Mouse (Mus musculus) gastrocnemius, postnatal 14 days (tissue): Measurements from ENCODE around the gene Vwa3b. TPM values are rescaled to one million over a fixed set of nuclear protein-coding genes. Genes with fewer than 3 reads are reported as not detected.
A peak's percentile ranks its signal among the peaks of the same experiment; 100 is the strongest.

Source experiments
- DNase-seq: peaks from one replicate; pipeline ENCODE4 v3.0.0; 2021; ENCODE audit warnings: mixed read lengths
- intact Hi-C: fragments of 180-260 bp; cut with DNase I; formaldehyde crosslinking; loops from one replicate; pipeline ENCODE4 v1.15.1; 2025; ENCODE audit warnings: low total_unique reads
- long read RNA-seq, 2 experiments: library from polyadenylated mRNA; stranded (forward); transcript quantifications; one replicate each; pipeline ENCODE4 v2.0.0; 2021
- total RNA-seq, 2 experiments: library from RNA; stranded (reverse); gene quantifications; 2 replicates each; pipeline ENCODE4 v1.2.3; 2021

Gene Vwa3b
- 10 to 100 TPM; 33.1 to 41.0 TPM for total RNA-seq
- long read RNA-seq, experiment 1, partial matches to known transcripts: 10 of 17 reads
- long read RNA-seq, experiment 1, other reads (novel, unspliced or antisense): 7 of 17 reads
- long read RNA-seq, experiment 2, partial matches to known transcripts: 5 of 14 reads
- long read RNA-seq, experiment 2, other reads (novel, unspliced or antisense): 9 of 14 reads

DNA sequence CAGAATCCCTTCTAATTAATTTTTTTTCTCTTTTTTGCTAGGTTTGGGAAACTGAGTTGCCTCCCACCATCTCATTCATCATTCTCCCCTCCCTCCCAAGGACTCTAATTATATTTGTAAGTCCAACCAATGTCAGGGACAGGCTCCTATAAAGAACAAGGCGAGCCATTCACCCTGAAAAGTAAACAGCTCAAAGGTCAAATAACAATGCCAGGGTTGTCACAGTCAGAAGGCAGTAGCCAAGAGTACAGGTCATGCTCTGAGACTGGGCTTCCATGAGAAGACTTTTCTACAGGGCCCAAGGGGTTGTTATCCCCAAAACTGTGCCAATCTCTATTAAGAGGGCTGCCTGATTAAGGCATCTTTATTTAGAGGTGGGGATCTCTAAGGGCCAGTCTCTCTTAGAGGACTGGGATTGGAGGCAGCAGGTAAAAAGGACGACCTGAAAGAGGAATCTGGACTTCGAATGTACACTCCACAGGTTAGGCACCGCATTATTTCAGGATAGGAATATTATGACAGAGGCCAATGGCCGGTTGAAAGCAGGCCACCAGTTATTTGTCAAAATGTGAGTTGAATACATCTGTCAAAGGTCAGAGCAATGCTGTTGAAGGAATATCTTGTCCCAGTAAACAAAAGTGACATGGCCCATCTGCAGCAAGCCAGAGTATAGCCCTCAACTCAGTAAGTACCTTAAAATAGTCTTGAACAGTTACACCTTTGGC lies at the start of gene Vwa3b:
Gene Vwa3b, plus strand, starts transcription at position 635 of the 725 bp plus-strand sequence.
- no peak for DNase-seq
- intact Hi-C loops: no loop called here

DNA sequence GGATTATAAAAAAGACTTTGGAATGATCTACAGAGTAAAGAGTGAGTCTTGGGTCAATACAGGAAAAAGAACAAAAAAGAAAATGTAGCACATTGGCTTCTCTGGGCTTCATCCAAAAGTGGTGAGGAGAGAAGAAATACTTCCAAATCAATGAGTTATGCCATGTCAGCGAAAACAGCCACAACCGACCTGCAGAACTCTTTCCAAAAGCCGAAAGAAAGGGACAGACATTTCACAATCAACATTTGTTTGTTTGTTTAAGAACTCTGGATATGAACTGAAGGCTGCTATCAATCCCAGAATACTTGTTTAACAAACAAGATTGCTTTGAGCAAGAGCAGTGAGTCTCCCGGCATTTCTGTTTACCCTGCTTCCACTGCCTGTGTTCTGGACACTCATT lies 49.6 kb upstream of the Vwa3b start:
- DNase-seq: no peak

GRCm38 (mm10) chr1:36982191-36982961 lies 44.0 kb upstream of the Vwa3b start:
- DNase-seq: no peak
- intact Hi-C loops: no loop called here

More for the DNA sequence above, 49.6 kb upstream of the Vwa3b start:
- intact Hi-C loops: no loop called here

DNA sequence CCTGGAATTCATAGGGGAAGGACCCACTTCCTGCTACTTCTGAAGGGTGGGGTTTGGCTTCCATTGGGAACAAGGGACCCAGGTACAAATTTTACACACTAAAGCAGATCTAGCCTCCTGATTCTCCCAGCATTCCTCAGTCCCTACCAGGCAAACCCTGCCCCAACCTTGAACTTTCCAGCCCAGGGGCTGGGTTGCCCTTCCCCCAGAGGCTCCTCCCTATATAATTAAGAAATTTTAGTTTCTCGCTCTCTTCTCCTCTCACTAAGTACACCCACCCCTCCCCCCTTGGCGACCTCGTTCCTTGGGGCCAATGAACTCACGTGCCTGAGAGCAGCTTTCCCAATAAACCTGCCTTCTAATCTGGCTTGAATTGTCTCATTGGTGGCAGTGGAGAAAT lies 42.6 kb upstream of the Vwa3b start:
- DNase-seq: no peak
- intact Hi-C loops: no loop called here

- intact Hi-C loops: no loop called here
- no peak for DNase-seq
These were observed 42.0 kb upstream of the Vwa3b start for GRCm38 (mm10) chr1:36984406-36984805.

- DNase-seq: no peak
- intact Hi-C loops: no loop called here
These were observed 40.5 kb upstream of the Vwa3b start for GRCm38 (mm10) chr1:36985896-36986295.

GRCm38 (mm10) chr1:36986396-36987160 lies 39.8 kb upstream of the Vwa3b start:
- intact Hi-C loops: no loop called here
- DNase-seq: no peak

DNA sequence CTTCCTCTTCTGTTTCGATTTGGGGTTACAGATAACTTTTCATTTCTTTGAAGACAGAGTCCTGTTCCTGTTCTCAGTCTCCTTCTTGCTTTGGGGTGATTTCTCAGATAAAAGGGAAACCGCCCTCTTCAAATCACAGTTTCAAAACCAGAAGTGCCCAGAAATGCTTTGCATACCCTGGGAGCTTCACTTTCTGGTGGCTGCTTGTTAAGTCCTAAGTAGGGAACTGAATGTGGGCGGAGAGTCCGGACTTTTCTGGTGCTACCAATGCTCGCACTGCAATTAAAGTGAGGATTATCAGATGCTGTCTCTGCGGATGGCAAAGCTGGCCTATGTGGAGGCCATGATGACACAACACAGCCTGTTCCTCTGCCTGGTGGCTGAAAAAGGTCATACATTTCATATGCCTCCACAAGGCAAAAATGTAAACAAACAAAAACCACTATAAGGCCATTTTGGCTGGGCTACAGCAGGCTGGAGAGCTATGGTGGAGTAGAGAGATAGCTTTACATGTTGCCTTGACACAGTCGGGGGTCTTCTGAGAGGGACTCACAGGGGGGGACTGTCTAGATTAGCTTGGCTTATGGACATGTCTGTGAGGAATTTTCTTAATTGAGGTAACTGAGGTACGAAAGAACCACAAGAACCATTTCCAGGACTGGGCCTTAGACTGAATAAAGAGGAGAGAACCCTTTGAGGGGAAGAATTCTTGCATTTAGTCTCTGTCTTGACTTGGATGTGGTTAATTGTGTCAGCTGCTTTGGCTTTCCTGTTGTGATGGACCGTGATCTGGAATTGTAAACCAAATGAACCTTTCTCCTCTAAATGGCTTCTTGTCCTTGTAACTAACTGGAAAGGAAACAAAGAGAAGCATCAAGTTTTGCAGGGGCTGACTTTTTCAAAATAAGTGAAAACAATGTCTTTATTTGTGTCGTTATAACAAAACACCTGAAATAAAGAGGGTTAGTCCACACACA lies 38.9 kb upstream of the Vwa3b start:
- intact Hi-C loops: no loop called here
- no peak for DNase-seq

DNA sequence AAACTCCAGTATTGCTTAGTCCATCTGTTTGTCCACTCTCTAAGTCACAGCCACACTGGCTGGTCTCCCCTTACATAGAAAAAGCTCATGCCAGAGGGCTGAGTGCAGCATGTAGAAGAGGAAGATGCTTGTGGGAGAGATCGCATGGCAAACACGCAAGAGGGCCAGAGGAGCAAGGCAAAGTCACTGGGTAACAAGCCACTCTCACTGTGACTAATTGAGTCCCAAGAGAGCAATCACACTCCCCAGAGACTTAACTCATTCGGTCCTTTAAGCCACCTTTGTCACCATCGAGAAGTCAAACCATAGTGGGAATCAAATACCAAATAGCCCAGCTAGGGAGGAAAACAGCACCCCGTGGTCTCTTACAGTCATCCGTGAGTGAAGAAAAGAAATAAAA lies 38.2 kb upstream of the Vwa3b start:
- no peak for DNase-seq
- intact Hi-C loops: no loop called here

DNA sequence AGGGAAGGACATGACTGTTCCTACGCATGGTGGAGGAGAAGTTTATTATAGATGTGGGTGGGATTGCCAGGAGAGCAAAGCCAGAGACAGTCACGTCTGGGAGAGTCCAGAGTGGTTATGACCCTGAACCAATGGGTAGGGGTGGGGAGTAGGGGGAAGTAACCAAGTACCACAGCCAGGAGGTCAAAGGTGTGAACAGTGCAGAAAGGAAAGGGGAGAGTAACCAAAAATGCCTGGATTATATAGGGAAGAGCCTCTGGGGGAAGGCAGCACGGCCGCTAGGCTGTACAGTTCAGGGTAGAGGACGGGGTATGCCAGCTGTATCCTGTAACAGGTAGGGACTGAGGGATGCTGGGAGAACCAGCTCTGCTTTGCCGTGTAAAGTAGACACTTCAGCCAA lies 37.8 kb upstream of the Vwa3b start:
- DNase-seq: no peak
- intact Hi-C loops: no loop called here

DNA sequence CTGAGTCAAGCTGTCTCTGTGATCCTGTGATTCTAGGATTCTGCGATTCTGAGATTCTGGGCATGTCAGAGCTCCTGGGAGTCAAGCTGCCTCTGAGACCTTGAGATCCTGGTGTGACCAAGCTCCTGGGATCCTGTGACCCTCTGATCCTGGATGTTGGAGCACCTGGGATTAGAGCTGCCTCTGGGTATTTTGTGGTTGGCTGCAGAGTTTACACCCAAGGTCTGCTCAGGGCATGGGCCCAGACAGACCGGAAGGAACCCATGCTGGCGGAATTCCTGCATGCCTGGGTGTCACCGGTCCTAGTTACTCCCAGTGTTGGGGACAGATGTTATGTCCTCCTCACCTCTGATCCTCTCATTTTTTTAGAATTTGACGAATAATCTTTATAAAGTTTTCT lies 32.1 kb upstream of the Vwa3b start:
- DNase-seq: no peak
- intact Hi-C loops: no loop called here

DNA sequence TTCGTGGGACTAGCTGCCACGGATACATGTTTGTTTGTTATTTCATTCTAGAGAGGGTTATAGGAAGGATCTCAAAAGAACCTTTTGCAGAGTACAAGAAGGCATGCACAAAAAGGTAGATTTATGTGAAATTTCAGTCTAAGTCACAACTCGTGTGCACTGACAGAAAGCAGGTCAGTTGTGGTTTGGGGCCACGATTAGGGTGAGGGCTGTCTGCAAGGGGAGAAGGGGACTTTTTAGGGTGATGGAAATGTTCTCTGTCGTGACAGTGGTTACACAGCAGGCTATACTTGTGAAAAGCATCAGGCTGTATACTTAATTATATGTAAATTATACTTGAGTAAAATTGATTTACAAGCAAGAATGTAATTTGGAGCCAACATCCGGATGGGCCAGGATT lies 30.6 kb upstream of the Vwa3b start:
- no peak for DNase-seq
- intact Hi-C loops: no loop called here

DNA sequence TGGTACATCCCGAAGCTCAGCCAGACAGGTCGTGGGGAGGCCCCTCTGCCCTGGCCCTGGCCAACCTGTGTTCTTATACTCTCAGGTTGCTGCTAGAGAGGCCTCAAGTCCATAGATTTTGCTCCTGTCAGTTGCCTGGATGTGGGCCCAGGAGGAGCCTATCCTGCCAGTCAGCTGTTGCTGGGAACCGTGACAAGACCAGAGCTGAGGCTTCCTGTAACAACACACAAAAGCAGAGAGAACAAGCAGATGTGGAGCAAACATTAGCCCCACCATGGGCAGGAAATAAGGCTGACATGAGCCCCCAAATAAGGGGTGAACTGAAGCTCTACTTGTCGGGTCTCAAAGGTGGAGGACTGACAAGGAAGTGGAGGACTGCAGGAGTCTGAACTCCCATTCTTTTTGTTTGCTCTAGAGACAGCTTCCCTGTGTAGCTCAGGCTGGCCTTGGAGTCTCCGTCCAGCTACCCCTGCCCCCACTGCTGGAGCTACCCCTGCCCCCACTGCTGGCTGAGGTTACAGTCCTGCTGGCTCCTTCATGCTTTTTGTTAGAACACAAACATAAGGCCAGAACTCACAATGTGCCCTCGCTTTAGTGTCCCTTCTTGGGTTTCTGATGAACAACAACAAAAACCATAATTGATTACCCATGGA lies 29.7 kb upstream of the Vwa3b start:
- intact Hi-C loops: no loop called here
- DNase-seq: peak; percentile 84

- no peak for DNase-seq
- intact Hi-C loops: no loop called here
These were observed 26.1 kb upstream of the Vwa3b start for GRCm38 (mm10) chr1:37000307-37000706.

DNA sequence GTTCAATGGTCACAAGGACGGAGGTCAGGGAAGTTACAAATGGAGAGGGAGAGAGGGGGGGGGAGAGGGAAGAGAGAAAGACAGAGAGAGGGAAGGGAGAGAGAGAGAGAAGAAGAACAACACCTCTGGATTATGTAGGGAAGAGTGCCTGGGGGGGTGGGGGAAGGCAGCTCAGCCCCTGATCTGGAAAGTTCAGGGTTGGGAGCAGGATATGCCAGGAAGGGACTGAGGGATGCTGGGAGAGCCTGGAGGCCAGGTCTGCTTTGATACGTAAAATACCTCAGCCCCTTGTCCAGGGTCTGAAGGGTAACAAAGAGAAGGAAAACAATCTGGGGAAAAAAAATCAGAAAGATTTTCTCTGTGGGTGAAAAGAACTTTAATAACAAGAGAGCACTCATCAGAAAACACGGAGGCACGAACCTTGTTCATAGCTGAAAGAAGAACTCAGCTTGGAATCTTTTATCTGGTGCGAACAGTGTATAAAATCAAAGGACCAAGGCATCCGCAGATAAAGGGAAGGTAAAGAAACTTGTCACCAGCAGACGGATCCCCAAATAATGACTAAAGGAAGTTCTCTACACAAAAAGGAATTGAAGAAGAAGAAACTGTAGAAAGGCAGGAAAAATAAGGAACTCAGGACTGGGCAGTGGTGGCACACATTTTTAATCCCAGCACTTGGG lies 24.6 kb upstream of the Vwa3b start:
- no peak for DNase-seq
- intact Hi-C loops: no loop called here

GRCm38 (mm10) chr1:37002316-37003008 lies 23.9 kb upstream of the Vwa3b start:
- intact Hi-C loops: no loop called here
- no peak for DNase-seq

- intact Hi-C loops: no loop called here
- peak; percentile 44 for DNase-seq
These were observed 21.9 kb upstream of the Vwa3b start for GRCm38 (mm10) chr1:37004533-37004932.
